Mouse (Mus musculus): ENCODE data around the gene Plpp7.

DNA sequence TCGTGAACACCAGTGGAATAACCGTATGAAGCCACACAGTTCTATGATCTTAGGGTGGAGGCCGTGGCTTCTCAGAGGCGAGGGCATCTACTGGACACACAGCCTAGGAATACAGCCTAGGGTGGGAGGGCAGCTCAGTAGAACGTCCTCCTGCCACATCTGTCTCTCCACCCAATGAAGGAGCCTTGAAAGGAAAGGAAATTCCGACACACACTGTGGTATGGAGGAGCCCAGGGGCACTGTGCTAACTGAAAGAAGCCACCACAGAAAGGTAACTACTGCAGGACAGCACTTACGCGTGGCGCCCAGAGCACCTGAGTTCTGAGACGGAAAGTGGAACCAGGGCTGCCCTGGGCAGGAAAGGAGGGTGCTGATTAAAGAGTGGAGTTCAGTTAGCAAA lies 24.6 kb upstream of the Plpp7 start:
- TF ChIP-seq CTCF (conservative IDR thresholded peaks at IDR 0.05; ENCODE audit: insufficient read depth, insufficient read length, low read depth, low read length) = no peak
- TF ChIP-seq POLR2A (IDR thresholded peaks at IDR 0.05; ENCODE audit: low read depth, low read length) = no peak

Data from kidney, adult 2 months (tissue).